Mouse (Mus musculus): ENCODE measurements around the gene Arl8a. TPM values are rescaled to one million over a fixed set of nuclear protein-coding genes. Genes with fewer than 3 reads are reported as not detected.
"Not testable (repeated sequence)": the region's sequence is repeated elsewhere in the genome, so short reads cannot be mapped to it uniquely, and the experiment has no call there.

Gene Arl8a
- total and polyA plus RNA-seq, 2 experiments from 2014 or later, result 384 to 399 TPM

GRCm38 (mm10) chr1:135189186-135189585 is 42.6 kb downstream of the Arl8a start:
- 94% methylated on average over 4 of the region's 4 CpGs for WGBS
- 0 out of 2 replicates have a peak, but pooled peaks cover 5% of the 10 kb centered on the region for H3K4me1 ChIP-seq (ENCODE audit: insufficient read depth, low read length)
- no peak for DNase-seq (ENCODE audit: low spot score)
- no peaks in the 10 kb centered on the region for H3K27me3 ChIP-seq (ENCODE audit: insufficient read depth, low read length)
- ATAC-seq (ENCODE audit: low FRiP score), result no peak
- H3K27ac ChIP-seq (ENCODE audit: low read depth, low read length), result no peak overlapping the region
- no peak overlapping the region for H3K9ac ChIP-seq (replicated peaks; ENCODE audit: low read length, poor library complexity, severe bottlenecking)
- no peaks in the 10 kb centered on the region for H3K36me3 ChIP-seq (ENCODE audit: insufficient read depth, low read length)
- no peak overlapping the region for H3K4me2 ChIP-seq (ENCODE audit: low read depth, low read length, poor library complexity, severe bottlenecking)
- H3K4me3 ChIP-seq (ENCODE audit: low read depth, low read length), result no peak overlapping the region
- no peaks in the 10 kb centered on the region for H3K9me3 ChIP-seq (ENCODE audit: low read length)
- no peak for TF ChIP-seq CTCF (IDR thresholded peaks at IDR 0.05)

GRCm38 (mm10) chr1:135194335-135194734 is 47.7 kb downstream of the Arl8a start:
- not testable (repeated sequence) for ATAC-seq (ENCODE audit: low FRiP score); H3K36me3 ChIP-seq (ENCODE audit: insufficient read depth, low read length); H3K4me3 ChIP-seq (ENCODE audit: low read depth, low read length); H3K27me3 ChIP-seq (ENCODE audit: insufficient read depth, low read length); H3K4me1 ChIP-seq (ENCODE audit: insufficient read depth, low read length); H3K27ac ChIP-seq (ENCODE audit: low read depth, low read length); DNase-seq (ENCODE audit: low spot score); H3K9me3 ChIP-seq (ENCODE audit: low read length); H3K9ac ChIP-seq (replicated peaks; ENCODE audit: low read length, poor library complexity, severe bottlenecking); H3K4me2 ChIP-seq (ENCODE audit: low read depth, low read length, poor library complexity, severe bottlenecking)
- 53% methylated on average over 5 of the region's 5 CpGs for WGBS

GRCm38 (mm10) chr1:135195907-135196440 is 49.4 kb downstream of the Arl8a start:
- H3K4me3 ChIP-seq (ENCODE audit: low read depth, low read length), result no peak overlapping the region
- H3K9me3 ChIP-seq (ENCODE audit: low read length), result no peaks in the 10 kb centered on the region
- H3K9ac ChIP-seq (replicated peaks; ENCODE audit: low read length, poor library complexity, severe bottlenecking), result no peak overlapping the region
- DNase-seq (ENCODE audit: low spot score) (no peak), ATAC-seq (ENCODE audit: low FRiP score) (no peak)
- H3K27ac ChIP-seq (ENCODE audit: low read depth, low read length), result no peak overlapping the region
- no peak for TF ChIP-seq CTCF (IDR thresholded peaks at IDR 0.05)
- WGBS, result 90% methylated on average over 6 of the region's 6 CpGs
- no peaks in the 10 kb centered on the region for H3K4me1 ChIP-seq (ENCODE audit: insufficient read depth, low read length)
- H3K27me3 ChIP-seq (ENCODE audit: insufficient read depth, low read length), result no peaks in the 10 kb centered on the region
- H3K4me2 ChIP-seq (ENCODE audit: low read depth, low read length, poor library complexity, severe bottlenecking), result no peak overlapping the region
- no peaks in the 10 kb centered on the region for H3K36me3 ChIP-seq (ENCODE audit: insufficient read depth, low read length)

- DNase-seq (ENCODE audit: low spot score) (no peak), ATAC-seq (ENCODE audit: low FRiP score) (no peak)
- Histone ChIP-seq H3K9me3 (ENCODE audit: low read length) (no peaks in the 10 kb centered on the region), H3K27ac (ENCODE audit: low read depth, low read length) (no peak overlapping the region), H3K4me1 (ENCODE audit: insufficient read depth, low read length) (no peaks in the 10 kb centered on the region), H3K4me3 (ENCODE audit: low read depth, low read length) (no peak overlapping the region), H3K4me2 (ENCODE audit: low read depth, low read length, poor library complexity, severe bottlenecking) (no peak overlapping the region), H3K9ac (replicated peaks; ENCODE audit: low read length, poor library complexity, severe bottlenecking) (no peak overlapping the region), H3K36me3 (ENCODE audit: insufficient read depth, low read length) (no peaks in the 10 kb centered on the region), H3K27me3 (ENCODE audit: insufficient read depth, low read length) (no peaks in the 10 kb centered on the region)
- no peak for TF ChIP-seq CTCF (IDR thresholded peaks at IDR 0.05)
- 29% methylated on average over 5 of the region's 5 CpGs for WGBS
Observed at GRCm38 (mm10) chr1:135198412-135198811, 51.8 kb downstream of the Arl8a start.

GRCm38 (mm10) chr1:135199014-135199819 is 52.6 kb downstream of the Arl8a start:
- ATAC-seq (ENCODE audit: low FRiP score) (no peak), DNase-seq (ENCODE audit: low spot score) (no peak)

GRCm38 (mm10) chr1:135200400-135200799 is 53.8 kb downstream of the Arl8a start:
- H3K4me1 ChIP-seq (ENCODE audit: insufficient read depth, low read length), result no peaks in the 10 kb centered on the region
- H3K4me2 ChIP-seq (ENCODE audit: low read depth, low read length, poor library complexity, severe bottlenecking), result no peak overlapping the region
- no peak for ATAC-seq (ENCODE audit: low FRiP score)
- H3K27me3 ChIP-seq (ENCODE audit: insufficient read depth, low read length), result no peaks in the 10 kb centered on the region
- 88% methylated on average over 4 of the region's 4 CpGs for WGBS
- no peak overlapping the region for H3K27ac ChIP-seq (ENCODE audit: low read depth, low read length)
- H3K9me3 ChIP-seq (ENCODE audit: low read length), result no peaks in the 10 kb centered on the region
- H3K36me3 ChIP-seq (ENCODE audit: insufficient read depth, low read length), result no peaks in the 10 kb centered on the region
- no peak overlapping the region for H3K4me3 ChIP-seq (ENCODE audit: low read depth, low read length)
- no peak for TF ChIP-seq CTCF (IDR thresholded peaks at IDR 0.05)
- no peak for DNase-seq (ENCODE audit: low spot score)
- H3K9ac ChIP-seq (replicated peaks; ENCODE audit: low read length, poor library complexity, severe bottlenecking), result no peak overlapping the region

More at GRCm38 (mm10) chr1:135199014-135199819, 52.6 kb downstream of the Arl8a start:
- Histone ChIP-seq H3K9me3 (ENCODE audit: low read length) (no peaks in the 10 kb centered on the region), H3K4me3 (ENCODE audit: low read depth, low read length) (no peak overlapping the region), H3K4me1 (ENCODE audit: insufficient read depth, low read length) (no peaks in the 10 kb centered on the region), H3K36me3 (ENCODE audit: insufficient read depth, low read length) (no peaks in the 10 kb centered on the region), H3K27me3 (ENCODE audit: insufficient read depth, low read length) (no peaks in the 10 kb centered on the region), H3K4me2 (ENCODE audit: low read depth, low read length, poor library complexity, severe bottlenecking) (peak overlapping the region; percentile 9; the same call in 1 of the 2 replicates), H3K27ac (ENCODE audit: low read depth, low read length) (no peak overlapping the region), H3K9ac (replicated peaks; ENCODE audit: low read length, poor library complexity, severe bottlenecking) (no peak overlapping the region)
- 4% methylated on average over 21 of the region's 21 CpGs for WGBS
- no peak for TF ChIP-seq CTCF (IDR thresholded peaks at IDR 0.05)

All from midbrain, postnatal 0 days (tissue).